Mouse (Mus musculus) megakaryocyte, embryonic 14.5 days (primary cell): ENCODE results near the gene Olfr888.

Experiments
- FLI1 ChIP-seq: IDR thresholded peaks from 2 replicates; pipeline ENCODE4 v1.6.1; 2012; ENCODE audit warnings: low read length, inconsistent platforms, mixed read lengths
- GATA1 ChIP-seq: IDR thresholded peaks from 3 replicates; pipeline ENCODE4 v1.6.1; 2012; ENCODE audit warnings: mixed read lengths, low read length, inconsistent platforms, borderline replicate concordance

DNA sequence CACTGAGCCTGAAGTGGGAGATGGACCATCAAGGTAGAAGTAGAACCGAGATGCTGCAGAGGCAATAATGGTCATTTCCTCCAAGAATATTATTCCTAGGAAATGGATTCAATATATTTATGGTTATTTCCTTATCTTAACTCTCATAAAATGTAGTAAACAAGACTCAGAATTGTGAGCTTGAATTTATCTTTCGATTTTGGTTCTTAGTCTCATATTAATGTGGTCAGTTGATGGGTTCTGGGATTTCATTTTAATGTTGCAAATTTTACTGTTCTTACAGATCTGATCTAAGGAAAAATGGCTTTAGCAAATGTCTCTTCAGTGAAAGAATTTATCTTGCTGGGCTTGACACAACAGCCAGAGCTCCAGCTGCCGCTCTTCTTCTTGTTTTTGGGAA is 46.9 kb upstream of the Olfr888 start, which contains the start of gene Olfr885:
- no peak for TF ChIP-seq GATA1
- no peak for TF ChIP-seq FLI1
